ENCODE assay signal across 8 mouse cellular contexts in genomic region chr15:83224136-83224766, GRCm38 (mm10). TPM values are rescaled to one million over a fixed set of nuclear protein-coding genes. Genes with fewer than 3 reads are reported as not detected.
DNase-seq lines count a peak whose midpoint lies in the region; ATAC-seq lines count a peak whose summit lies in the region.

No protein-coding gene starts in this region.

- no peaks in the 10 kb centered on the region for H3K79me2 ChIP-seq in macrophage (ENCODE audit: inconsistent target)

- H3K4me2 ChIP-seq in heart, embryonic 15.5 days, result no peak overlapping the region

- H3K27ac ChIP-seq in brown adipose tissue, adult 24 weeks (replicated peaks; ENCODE audit: low read depth, low read length), result peak overlapping the region; percentile 79
- peak overlapping the region; percentile 54 for H3K27ac ChIP-seq in heart, embryonic 15.5 days
- peak overlapping the region; percentile 81 for H3K27ac ChIP-seq in macrophage

- H3K9ac ChIP-seq in heart, embryonic 15.5 days, result no peak overlapping the region

- H3K36me3 ChIP-seq in heart, embryonic 15.5 days, result no peaks in the 10 kb centered on the region
- H3K36me3 ChIP-seq in macrophage (ENCODE audit: inconsistent target), result no peaks in the 10 kb centered on the region

- peak; percentile 28 to 61 for DNase-seq in left cerebral cortex, postnatal 10 days (ENCODE audit: extremely low spot score in 1 of 2, low spot score in 2 of 2)
- no peak for DNase-seq in left cerebral cortex, adult 8-10 months (ENCODE audit: low spot score in 2 of 2)
- DNase-seq in kidney, postnatal 25 days, result peak; percentile 28 to 57
- DNase-seq in retina, postnatal 1 day, result no peak

- peaks cover 20% of the 10 kb centered on the region for H3K4me1 ChIP-seq in brown adipose tissue, adult 24 weeks (ENCODE audit: control insufficient read depth, insufficient read depth, insufficient read length, low read length)
- peaks cover 21% of the 10 kb centered on the region for H3K4me1 ChIP-seq in heart, embryonic 15.5 days (replicated peaks)

- no peaks in the 10 kb centered on the region for H3K27me3 ChIP-seq in heart, embryonic 15.5 days

- H3K4me3 ChIP-seq in brown adipose tissue, adult 24 weeks (ENCODE audit: insufficient read depth, low read depth, low read length), result no peak overlapping the region
- no peak overlapping the region for H3K4me3 ChIP-seq in heart, embryonic 15.5 days
- no peak overlapping the region for H3K4me3 ChIP-seq in macrophage (ENCODE audit: inconsistent target)

- no peaks in the 10 kb centered on the region for H3K9me3 ChIP-seq in heart, embryonic 15.5 days (replicated peaks)

- WGBS in heart, embryonic 15.5 days, result 43% methylated on average over 9 of the region's 9 CpGs
- WGBS in macrophage (ENCODE audit: missing documents), result 45% methylated on average over 8 of the region's 9 CpGs

- peak; percentile 55 for ATAC-seq in heart, embryonic 15.5 days (replicated peaks; ENCODE audit: insufficient number of reproducible peaks, insufficient read depth, low FRiP score, low read depth)
- ATAC-seq in inflammation-experienced regulatory T-cells, adult 6 months, result no peak

- intact Hi-C loops in left cerebral cortex, postnatal 10 days (cut with DNase I), result no loop called here

RNA-seq across cellular contexts. Expression of gene A4galt, which starts 27.3 kb away (rescaled TPM):
- total RNA-seq in left cerebral cortex, postnatal 10 days (2021), result 1 to 10 TPM; 3.0 TPM
- total RNA-seq in left cerebral cortex, adult 8-10 months (2022), result 1 to 10 TPM; 3.2 to 5.9 (median 5.4) TPM
- polyA plus RNA-seq in brown adipose tissue, adult 24 weeks (2012; ENCODE audit: insufficient read depth, insufficient read length, missing spikeins), result 2.9 TPM in 2 replicates
- polyA plus RNA-seq in heart, embryonic 15.5 days (2015; fragmentation: Nextera tagmentation; extraction: Ambion mirVana), result 1.3 and 1.6 TPM in 2 replicates
- 1 to 10 TPM in 4 of 26 experiments, under 1 TPM in 3, not detected in 19; 0.29 to 1.3 (median 1.1) TPM for total RNA-seq in macrophage (2018; cell fraction: chromatin; rRNA removed)
- total RNA-seq in macrophage (2018; cell fraction: cytosol; rRNA removed), result 1 to 10 TPM in 6 of 26 experiments, under 1 TPM in 19, not detected in 1; 0.17 to 1.6 (median 0.53) TPM
- total RNA-seq in macrophage (2018; cell fraction: nucleus; rRNA removed), result 1 to 10 TPM in 4 of 26 experiments, under 1 TPM in 16, not detected in 6; 0.23 to 2.7 (median 0.49) TPM
- 0.38 to 1.5 TPM (median 1.2 TPM) in 3 replicates for polyA plus RNA-seq in macrophage (2018)
- not detected for polyA plus RNA-seq in inflammation-experienced regulatory T-cells, adult 6 months (2017; shearing (Covaris generic))

RNA-seq across cellular contexts. Expression of gene Cyb5r3, which starts 51.9 kb away (rescaled TPM):
- 10 to 100 TPM; 91.1 to 94.6 TPM for total RNA-seq in left cerebral cortex, postnatal 10 days (2021)
- 10 to 100 TPM; 74.6 to 85.7 (median 80.2) TPM for total RNA-seq in left cerebral cortex, adult 8-10 months (2022)
- 84.4 and 166 TPM in 2 replicates for polyA plus RNA-seq in brown adipose tissue, adult 24 weeks (2012; ENCODE audit: insufficient read depth, insufficient read length, missing spikeins)
- 114 and 155 TPM in 2 replicates for polyA plus RNA-seq in heart, embryonic 15.5 days (2015; fragmentation: Nextera tagmentation; extraction: Ambion mirVana)
- total RNA-seq in macrophage (2018; cell fraction: chromatin; rRNA removed), result 10 to 100 TPM; 12.0 to 63.5 (median 25.2) TPM
- 100 to 1,000 TPM in 21 of 26 experiments, 10 to 100 TPM in 5; 77.6 to 133 (median 112) TPM for total RNA-seq in macrophage (2018; cell fraction: cytosol; rRNA removed)
- total RNA-seq in macrophage (2018; cell fraction: nucleus; rRNA removed), result 10 to 100 TPM; 19.6 to 67.0 (median 35.6) TPM
- polyA plus RNA-seq in macrophage (2018), result 102 to 248 TPM (median 154 TPM) in 3 replicates
- polyA plus RNA-seq in inflammation-experienced regulatory T-cells, adult 6 months (2017; shearing (Covaris generic)), result 10 to 100 TPM; 58.4 to 85.8 (median 76.2) TPM

Comparison
In these comparisons a context has a peak if more than half of its experiments do, and no peak if none do; other contexts are left out.
1. DNase-seq: peak in left cerebral cortex, postnatal 10 days (2 of 2) and kidney, postnatal 25 days (2 of 2); none in left cerebral cortex, adult 8-10 months (0 of 2) and retina, postnatal 1 day (single experiment).
2. Peak in every context shown above with its lines, with median percentiles within 50 percentile points of each other: H3K27ac ChIP-seq.